ENCODE assay signal across 19 mouse cellular contexts in genomic region chr2:170724136-170724535, GRCm38 (mm10). TPM values are rescaled to one million over a fixed set of nuclear protein-coding genes. Genes with fewer than 3 reads are reported as not detected.
"Had no signal": no experiment of that assay in that cellular context is flagged by ENCODE, and none has a peak within 500 bp of the region (broad histone marks: within the 10 kb centered on the region; RNA-seq: fewer than 3 reads in every experiment).

No protein-coding gene starts in this region.

- H3K9ac ChIP-seq: limb, embryonic 13.5 days; liver, embryonic 15.5 days; lung, embryonic 14.5 days; midbrain, embryonic 15.5 days; neural tube, embryonic 13.5 days had no signal

- H3K27ac ChIP-seq: limb, embryonic 13.5 days; liver, embryonic 15.5 days; midbrain, embryonic 15.5 days; neural tube, embryonic 13.5 days had no signal

- H3K4me2 ChIP-seq: limb, embryonic 13.5 days; liver, embryonic 15.5 days; lung, embryonic 14.5 days; midbrain, embryonic 15.5 days; neural tube, embryonic 13.5 days had no signal

- DNase-seq: kidney, adult 9 months; kidney, postnatal 25 days; layer of hippocampus, adult 9-11 months; layer of hippocampus, postnatal 36 days; lung, embryonic 14.5 days; lung, postnatal 10 days; lung, postnatal 4 days; right cerebral cortex, postnatal 4 days; spleen, adult 18-20 months; thymus, adult 2 months; thymus, postnatal 36 days had no signal

- H3K27me3 ChIP-seq: limb, embryonic 13.5 days; liver, embryonic 15.5 days; midbrain, embryonic 15.5 days; neural tube, embryonic 13.5 days had no signal

- H3K36me3 ChIP-seq: limb, embryonic 13.5 days; liver, embryonic 15.5 days; midbrain, embryonic 10.5 days; midbrain, embryonic 15.5 days; neural tube, embryonic 13.5 days had no signal

- H3K4me1 ChIP-seq: limb, embryonic 13.5 days; liver, embryonic 15.5 days had no signal

- H3K9me3 ChIP-seq: limb, embryonic 13.5 days; midbrain, embryonic 10.5 days; midbrain, embryonic 15.5 days; neural tube, embryonic 13.5 days had no signal

- ATAC-seq: intestine, embryonic 16.5 days; midbrain, embryonic 15.5 days had no signal

- H3K4me3 ChIP-seq: limb, embryonic 13.5 days; liver, embryonic 15.5 days; midbrain, embryonic 10.5 days; midbrain, embryonic 15.5 days; neural tube, embryonic 13.5 days had no signal

RNA-seq across cellular contexts. Expression of gene Dok5, which starts 7.5 kb away (rescaled TPM):
- total RNA-seq: liver, adult 2 months; megakaryocyte, adult 5-6 weeks had no signal
- polyA plus RNA-seq: liver, adult 2 months had no signal
